Mouse (Mus musculus) T-helper 1 cell (primary cell): ENCODE data around the gene Gsap.
"Not testable (repeated sequence)": the region's sequence is repeated elsewhere in the genome, so short reads cannot be mapped to it uniquely, and the experiment has no call there.

Source experiments
- in situ Hi-C: fragments of 300-600 bp; cut with MboI, MseI; formaldehyde crosslinking; loops from one replicate; pipeline ENCODE4 v1.15.1; 2025; ENCODE audit warnings: high pct_unique_total_duplicates

Gsap gene

DNA sequence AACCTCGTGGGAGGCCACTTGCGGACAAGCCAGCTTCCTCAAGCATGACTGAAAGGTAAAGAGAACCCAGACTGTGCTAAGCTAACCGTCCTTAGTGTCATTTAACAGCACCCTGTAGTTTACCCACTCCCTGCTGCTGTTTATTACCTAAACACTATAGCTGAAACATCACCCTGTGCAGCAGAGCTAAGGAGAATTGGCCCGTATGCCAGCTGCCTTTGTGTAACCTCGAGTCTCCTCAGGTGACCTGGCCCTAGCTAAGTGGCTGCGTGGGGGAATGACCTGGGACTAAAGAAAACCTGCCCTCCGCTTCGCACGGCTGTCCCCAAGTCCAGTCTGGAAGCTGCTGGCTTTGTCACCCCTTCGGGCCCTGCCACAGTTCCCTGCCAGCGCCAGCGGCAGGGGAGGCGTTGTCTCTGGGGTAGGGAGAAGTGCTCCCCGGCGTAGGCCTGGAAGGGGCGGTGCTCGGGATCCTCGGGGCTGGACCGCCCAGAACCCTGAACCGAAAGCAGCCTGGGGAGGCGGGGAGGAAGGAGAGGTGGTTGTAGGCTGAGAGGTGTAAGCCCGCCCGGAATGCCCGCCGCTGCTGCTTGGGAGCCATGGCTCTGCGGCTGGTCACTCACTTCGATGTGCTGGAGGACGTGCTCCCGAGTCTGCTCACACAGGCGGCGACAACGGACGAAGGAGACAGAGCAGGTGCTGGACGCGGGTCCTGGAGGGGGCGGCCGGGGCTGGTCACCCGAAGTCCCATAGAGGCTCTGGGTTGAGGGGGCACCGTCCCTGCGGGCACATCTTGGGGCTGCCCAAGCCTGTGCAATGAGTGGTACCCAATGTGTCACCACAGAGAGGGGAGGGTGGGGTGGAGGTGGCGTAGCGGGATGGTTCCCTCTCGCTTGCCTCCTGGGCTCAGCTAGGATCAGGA lies at the start of gene Gsap:
Gene Gsap, plus strand, starts transcription at position 492 of the 922 bp plus-strand sequence.
- in situ Hi-C loops: no loop called here

DNA sequence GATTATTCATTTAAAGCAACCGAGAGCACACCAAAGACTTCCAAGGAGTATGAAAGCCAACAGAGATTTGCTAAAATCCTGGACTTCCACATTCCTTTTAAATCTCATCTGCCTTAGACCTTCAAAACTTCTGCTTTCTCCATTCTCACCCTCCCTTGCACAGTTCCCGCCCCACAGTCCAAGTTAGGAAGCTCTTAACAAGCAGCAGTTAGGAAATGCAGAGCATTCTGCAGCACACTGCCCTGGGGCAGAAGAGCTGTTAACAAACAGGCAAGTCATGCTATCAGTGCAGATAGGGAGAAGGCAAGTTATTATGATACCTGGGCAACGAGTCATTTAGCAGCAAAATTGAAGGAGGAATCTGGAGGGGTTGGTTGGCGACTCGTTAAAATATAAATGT lies 49.5 kb upstream of the Gsap start:
- in situ Hi-C loops: no loop called here

DNA sequence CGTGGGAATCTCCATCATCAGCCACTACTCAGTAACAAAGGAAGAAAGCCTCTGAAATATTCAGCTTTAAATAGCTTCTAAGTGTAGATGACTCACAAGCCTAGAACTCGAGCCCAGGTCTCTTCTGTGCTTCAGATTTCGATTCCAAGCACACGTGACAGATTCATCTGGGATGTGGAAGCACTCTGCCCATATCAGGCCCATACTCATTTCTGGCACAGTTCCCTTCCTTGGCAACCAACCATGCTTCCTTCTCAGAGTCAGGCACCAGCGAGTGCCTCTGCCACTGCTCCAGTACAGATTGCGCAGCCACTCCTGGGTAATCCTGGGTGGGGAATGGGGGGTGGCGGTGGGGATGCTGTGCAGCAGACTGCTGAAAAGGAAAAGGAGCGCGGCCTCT lies 46.5 kb upstream of the Gsap start:
- in situ Hi-C loops: no loop called here

DNA sequence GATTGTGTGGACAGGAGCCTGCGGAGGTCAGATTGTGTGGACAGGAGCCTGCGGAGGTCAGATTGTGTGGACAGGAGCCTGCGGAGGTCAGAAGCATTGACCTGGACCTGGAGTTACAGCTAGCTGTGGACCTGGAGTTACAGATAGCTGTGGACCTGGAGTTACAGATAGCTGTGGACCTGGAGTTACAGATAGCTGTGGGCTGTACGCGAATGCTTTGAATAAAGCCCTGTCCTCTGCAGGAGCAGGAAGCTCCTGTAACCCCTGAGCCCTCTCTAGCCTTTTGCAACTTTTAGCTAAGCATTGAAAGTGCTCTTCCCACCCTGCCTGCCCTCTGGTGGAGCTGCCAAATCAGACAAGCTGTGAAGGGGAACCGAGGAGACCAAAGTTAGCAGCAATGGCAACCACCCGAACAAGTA lies 44.9 kb upstream of the Gsap start:
- in situ Hi-C loops: not testable (repeated sequence)

DNA sequence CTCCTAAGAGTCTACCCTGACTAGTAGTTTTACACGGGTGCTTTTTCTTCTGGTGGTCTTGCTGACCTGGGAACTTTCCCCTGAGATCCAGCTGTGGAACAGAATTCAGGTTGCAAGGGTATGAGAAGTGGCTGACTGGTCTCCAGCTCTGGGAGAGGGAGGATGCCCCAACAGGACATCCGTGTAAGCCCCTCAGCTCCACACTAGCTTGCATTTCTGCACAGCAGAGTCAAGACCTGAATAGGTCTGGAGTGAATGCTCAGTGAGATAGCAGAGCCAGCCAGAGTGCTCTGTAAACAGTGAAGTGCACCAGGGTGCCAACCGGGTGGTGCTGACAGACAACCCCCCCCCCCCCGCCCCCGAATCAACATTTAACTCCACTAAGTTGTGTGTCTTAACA lies 44.4 kb upstream of the Gsap start:
- in situ Hi-C loops: no loop called here

DNA sequence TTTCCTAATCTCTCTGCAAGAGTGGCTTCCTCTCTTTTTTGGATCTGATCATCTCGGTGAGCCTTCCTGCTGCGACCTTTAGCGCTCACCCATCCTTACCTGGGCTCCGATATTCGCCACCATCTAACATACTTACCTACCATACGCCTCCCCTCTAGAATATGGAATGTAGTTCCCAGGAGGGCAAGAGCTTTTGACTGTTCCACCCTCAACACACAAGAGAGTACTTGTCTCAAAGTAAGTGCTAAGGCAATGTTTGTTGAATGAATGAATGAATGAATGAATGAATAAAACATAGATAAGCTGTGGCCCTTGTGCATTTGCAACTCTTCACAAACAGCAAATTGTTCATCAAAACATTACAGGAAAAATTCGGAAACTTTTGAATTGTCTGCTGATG lies 43.0 kb upstream of the Gsap start:
- in situ Hi-C loops: no loop called here

DNA sequence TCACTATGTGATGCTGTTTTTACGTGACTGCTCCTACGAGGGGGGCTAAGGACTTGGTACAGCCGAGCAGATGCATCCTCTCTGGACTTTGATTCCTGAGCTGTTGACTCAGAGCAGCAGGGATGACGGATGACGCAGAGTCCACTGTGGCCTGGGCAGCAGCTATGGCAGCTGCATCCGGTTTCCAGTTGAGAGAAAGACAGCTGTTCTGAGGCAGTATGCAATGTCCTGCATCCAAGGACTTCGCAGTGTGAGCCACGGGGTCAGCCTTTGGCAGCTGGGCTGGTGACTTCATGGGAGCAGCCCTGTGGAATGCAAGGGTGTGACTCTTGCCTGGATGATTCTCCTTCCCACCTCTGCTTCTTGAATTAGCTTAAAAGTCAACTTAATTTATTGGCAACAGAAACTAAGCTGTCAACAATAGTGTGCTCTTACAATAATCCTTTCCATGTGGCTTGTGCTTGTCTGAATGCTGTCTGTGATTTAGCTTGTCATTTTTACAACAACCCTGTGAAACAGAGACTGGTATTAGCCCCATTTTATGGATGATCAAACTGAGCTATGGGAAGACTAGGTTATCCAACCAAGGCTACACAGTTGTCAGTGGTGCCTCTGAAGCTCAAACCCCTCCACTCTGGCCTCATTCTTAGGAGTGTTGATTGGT lies 41.4 kb upstream of the Gsap start:
- in situ Hi-C loops: no loop called here

DNA sequence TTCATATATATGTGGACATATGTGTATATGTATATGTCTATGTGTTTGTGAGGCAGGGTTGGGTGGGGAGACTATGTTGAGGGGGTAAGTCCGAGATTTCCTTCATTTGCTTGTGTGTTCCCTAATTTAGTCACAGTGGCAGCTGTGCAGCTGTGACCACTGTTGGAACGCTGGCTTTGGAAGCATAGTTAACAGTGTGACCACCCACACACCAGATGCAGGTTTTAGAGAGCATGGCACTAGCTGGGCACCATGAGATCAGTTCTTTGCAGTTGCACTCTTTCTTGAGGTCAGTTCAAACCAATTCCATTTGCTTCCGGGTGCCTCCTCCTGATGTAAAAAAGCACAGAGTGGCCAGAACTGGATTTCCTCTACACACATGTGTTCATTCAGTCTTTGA lies 37.7 kb upstream of the Gsap start:
- in situ Hi-C loops: no loop called here

DNA sequence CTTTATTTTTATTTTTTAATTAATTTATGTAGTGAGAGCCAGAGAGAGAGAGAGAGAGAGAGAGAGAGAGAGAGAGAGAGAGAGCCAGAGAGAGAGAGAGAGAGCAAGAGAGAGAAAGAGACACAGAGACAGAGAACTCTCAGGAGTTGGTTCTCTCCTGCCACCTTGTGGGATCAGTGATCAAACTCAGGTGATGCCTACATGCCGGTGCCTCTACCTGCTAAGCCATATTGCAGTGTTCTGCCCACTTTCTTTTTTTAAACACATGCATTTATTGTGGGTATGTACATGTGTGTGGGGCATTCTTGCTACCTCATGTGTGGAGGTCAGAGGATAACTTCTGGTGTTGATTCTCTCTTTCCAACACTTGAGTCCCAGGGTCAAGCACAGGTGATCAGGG lies 32.4 kb upstream of the Gsap start:
- in situ Hi-C loops: no loop called here

DNA sequence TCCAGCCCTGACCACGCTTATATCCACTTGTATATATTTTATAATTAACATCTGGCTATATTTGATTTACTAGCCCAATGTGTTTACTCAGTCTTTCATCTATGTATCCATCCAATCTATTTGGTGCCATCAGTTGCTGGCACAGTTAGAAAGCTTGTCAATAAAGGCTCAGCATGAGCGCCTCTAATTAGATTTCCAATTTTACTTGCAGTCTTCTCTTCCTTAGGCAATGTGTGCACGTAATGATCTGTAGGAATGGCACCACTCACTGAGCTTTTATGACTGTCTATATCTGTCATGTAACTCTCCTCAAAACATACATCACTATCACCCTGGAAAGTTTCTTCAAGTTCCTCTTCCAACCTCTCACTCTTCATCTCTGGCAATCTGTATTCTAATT lies 29.3 kb upstream of the Gsap start:
- in situ Hi-C loops: no loop called here

DNA sequence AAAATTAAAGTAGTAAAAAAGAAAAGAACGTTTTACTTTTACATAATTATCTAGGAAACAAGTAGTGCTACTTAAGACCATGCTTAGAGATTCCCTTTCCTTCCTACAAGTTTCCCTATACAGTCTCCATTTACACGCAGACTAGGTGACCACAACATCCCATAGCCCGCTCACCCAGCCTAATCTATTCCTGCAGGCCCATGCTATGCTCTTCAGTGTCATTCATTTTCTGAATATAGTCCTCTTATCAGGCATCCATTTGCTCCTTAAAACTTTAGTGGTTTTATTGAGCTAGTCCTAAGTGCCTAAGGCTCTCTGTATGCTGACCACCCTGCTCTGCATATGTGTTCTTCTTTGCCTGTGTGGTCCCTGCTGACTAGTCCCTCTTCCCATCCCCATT lies 26.5 kb upstream of the Gsap start:
- in situ Hi-C loops: no loop called here

DNA sequence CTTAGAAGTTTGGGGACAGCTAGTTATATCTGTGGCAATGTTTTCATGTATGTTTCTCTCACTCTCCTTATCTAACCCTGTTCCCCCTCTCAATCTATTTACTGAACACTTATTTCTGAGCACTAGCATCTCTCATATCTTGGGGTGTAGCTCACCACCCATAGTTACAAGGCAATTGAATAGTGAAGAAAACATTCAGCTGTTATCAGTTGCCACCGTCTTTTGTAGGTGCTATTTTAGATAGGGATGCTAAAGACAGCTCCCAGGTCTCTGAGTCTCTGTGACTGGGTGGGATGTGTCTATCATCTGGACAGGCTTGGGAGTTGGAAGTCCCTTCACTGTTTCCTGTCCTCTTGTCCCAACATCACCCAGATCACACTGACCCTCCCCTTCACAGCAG lies 25.3 kb upstream of the Gsap start:
- in situ Hi-C loops: no loop called here

DNA sequence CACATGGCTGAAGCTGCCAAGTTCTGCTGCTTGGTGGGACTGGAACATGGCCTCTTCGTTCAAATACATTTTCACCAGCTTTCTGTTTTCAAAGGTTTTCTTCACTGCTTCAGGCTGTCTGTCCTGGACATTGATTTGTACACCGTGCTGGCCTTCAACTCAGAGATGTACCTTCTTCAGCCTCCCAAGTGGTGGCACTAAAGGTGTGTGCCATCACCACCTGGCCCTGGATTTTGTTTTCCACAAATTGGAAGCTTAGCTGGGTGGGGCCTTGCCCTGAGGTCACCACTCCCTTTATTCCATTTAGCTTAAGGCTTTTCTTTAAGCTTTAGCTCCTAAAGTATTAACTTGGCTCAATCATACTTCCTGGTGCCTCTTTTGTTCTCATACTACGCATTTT lies 22.6 kb upstream of the Gsap start:
- in situ Hi-C loops: no loop called here

DNA sequence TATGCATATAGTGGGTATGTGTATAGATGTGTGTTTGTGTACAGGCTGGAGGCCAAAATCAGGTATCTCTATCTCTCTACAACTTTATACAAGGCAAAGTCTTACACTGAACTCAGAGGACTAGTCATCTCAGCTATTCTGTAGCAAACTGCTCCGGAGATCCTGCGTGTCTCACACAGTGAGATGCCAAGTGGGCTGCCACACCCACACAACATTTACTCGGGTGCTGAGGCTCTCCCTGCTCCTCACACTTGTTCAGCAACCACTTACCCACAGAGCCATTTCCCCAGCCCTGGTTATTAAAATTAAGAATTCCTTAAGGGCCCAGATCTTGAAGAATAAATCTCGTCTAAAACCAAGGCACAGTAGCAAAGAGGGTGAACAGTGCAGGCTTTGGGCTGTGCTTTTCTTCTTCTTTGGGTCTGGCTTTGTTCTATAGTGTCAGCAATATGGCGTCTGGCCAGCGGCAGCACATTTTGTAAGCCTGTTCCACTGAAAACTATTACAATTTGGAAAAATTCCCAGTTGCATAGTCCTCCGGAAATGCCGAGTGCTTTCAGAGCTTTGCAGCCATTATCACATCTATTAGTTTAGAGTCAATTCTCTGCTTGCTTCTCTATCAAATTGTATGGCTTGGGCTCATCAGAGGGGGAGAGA lies 17.2 kb upstream of the Gsap start:
- in situ Hi-C loops: no loop called here

DNA sequence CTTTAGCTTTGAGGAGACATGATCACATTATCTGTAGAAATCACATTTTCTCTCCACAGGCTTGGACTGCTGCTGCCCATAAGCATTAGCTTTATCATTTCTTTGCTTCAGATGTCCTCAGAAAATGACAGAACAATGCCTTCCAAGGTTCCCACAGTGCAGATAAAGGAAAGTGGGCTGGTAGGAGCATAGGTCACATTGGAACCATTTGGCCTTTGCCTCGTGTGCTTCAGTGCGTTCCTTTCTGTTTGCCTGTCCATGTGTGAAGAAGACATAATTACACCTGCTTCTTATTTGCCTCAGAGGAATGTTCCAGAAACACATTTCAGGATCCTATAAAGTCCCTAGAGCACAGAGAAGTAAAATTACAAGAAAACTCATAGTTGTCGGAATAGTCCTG lies 16.7 kb upstream of the Gsap start:
- in situ Hi-C loops: no loop called here

DNA sequence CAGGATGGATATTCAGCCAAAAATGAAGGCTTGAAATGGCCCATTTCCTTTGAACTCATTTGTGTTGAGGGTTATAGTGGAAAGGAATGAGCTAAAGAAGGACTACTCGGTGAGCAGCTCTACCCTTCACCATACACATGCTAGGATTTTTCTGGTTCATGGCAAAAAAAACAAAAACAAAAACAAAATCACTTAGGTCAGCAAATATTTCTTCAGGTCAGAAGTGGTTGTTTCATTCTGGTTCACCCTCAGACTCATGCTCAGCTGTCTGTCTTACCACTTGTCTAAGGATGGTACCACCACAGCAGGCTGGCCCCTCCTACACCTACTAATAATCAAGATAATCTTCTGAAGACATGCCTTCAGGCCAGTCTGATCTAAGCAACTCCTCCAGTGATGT lies 16.2 kb upstream of the Gsap start:
- in situ Hi-C loops: no loop called here

DNA sequence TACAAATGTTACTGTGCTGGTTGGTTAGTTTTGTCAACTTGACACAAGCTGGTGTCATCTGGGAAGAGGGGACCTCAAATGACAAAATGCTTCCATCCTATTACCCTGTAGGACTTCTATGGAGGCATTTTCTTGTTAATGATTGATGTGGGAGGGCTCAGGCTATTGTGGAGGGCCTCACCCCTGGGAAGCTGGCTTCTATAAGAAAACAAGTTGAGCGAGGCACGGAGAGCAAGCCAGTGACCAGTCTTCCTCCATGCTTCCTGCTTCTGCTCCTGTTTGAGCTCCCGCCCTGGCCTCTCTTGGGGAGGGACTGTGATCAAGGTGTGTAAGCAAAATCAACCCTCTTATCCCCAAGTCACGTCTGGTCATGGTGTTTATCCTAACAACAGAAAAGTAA lies 15.6 kb upstream of the Gsap start:
- in situ Hi-C loops: no loop called here

DNA sequence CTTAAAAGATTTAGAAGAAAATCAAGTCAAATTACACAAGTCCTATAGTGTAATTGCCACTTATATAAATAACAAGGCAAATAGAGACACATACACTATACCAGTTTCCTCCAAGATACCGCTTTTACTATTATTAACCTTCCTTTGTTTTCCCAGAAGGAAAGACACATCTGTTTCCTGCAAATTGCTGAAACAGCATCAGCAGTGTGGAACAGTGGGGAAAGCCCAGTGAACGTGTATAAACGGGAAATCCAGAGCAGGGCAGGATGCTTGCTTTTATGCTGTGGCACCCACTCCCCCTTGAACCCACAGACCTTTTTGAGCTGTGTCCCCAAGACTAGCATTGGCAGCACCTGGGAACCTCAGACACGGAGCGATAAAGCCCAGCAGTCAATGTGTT lies 15.2 kb upstream of the Gsap start:
- in situ Hi-C loops: no loop called here

DNA sequence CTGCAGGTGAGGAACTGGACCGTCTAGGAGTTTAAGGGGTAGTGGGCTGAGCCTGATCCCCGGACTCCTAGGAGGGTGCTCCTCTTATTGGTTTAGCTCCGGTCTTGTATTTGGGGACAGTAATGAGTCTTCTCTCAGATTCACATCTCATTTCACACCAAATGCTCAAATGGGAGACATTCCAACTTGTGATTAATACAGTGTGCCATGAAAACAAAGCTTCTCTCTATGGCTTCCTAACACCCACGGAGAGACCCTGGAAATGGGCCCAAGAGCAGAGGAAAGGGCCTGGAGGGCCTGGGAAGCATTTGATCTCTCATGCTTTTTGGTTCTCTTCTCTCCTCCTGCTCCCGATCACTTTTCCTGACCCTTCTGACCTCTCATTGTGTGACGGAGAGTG lies 14.7 kb upstream of the Gsap start:
- in situ Hi-C loops: no loop called here

DNA sequence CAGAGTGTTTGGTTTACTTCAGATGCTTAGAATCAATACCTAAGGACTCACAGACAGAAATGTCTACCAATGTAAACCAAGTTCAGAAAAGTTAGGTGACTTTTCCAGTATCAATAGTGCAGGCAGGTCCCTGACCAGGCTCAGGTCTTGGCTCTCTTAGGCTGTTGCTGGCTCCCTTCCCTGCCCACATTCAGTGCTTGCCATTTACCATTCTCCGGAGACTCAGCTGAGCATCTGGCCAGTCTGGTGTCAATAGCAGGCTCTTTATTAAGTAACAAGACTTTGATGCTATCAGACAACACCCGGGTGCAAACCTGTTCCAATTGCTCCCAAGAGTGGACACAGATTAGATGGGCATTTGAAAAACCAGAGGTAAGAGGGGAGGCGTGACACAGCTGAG lies 13.7 kb upstream of the Gsap start:
- in situ Hi-C loops: no loop called here

DNA sequence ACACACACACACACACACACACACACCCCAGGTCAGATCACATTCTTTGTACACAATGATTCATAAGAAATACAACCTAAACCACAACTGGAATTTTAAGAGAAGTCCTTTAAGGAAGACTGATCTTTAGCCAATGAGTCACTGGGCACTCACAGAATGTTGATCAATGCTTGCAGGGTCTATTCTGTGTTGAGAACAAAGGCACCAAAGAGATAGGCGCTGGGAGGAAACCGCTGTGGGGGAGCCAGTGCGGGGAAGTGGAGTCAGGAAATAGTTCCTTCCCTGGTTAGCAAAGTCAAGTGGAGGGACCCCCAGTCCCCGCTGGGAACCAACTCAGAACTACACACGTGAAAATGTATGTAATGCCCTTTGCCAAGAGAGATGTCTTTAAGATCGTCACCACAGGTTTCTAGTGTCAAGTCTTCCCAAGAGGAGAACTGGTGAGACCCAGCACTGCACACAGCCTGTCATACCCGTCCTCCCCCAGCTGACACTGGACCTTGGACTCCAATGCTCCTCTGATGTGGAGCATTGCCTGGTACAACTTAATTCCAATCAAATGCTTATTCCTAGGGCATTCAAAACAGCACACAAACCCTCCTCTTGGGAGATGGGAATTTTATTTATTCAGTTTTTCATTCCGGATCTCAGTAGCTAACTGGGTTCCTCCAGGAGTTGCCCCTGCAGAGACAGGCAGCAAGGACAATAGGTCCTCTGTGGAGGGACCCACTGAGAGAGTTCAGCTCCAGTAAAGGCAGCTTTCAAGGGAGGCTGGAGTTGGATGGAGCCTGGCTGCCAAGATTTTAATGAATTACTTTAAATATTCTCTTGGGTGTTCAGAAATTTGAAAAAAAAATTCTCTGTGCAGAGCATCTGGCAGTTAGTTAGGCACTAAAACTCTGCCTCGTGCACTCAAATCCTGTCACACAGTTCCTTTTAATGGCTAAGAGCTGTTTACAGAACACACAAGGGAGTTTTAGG lies 10.6 kb upstream of the Gsap start:
- in situ Hi-C loops: no loop called here

DNA sequence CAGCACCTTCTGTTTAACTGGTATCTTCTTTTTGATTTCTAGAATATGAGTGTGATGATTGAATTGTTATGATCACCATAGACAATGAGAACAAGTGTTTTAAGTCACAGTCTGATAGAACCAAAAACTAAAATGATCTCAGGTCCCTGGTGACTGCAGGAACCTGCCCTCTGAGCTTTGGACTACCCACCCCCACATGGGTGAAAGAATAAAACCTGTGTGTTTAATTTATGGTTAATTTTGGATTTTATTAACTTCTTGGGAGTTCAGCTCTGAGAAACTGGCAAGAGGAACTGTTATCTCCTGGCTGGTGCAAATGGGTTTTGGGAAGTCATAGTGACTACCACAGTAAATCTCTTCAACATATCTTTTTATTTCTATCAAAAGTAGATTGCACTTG lies 6.6 kb upstream of the Gsap start:
- in situ Hi-C loops: no loop called here
